Mouse (Mus musculus) heart, embryonic 11.5 days (tissue): Measurements from ENCODE around the gene Git2. TPM values are rescaled to one million over a fixed set of nuclear protein-coding genes. Genes with fewer than 3 reads are reported as not detected.

Experiments used
- ATAC-seq: fragments of 200-750 bp; cut with Nextera tagmentation; replicated peaks from 2 replicates; pipeline ENCODE4 v1.8.0; 2017; ENCODE audit warnings: moderate library complexity; ENCODE audit not compliant: insufficient number of reproducible peaks, low FRiP score, low TSS enrichment
- H3K27ac ChIP-seq: fragments of 300-500 bp; sonication (generic); 2 replicates; pipeline ENCODE4 v1.5.1; 2014; ENCODE audit warnings: mild to moderate bottlenecking, low read depth, low read length
- H3K27me3 ChIP-seq: fragments of 300-500 bp; sonication (generic); 2 replicates; pipeline ENCODE4 v1.6.1; 2014; ENCODE audit warnings: mild to moderate bottlenecking, low read length, mixed read lengths; ENCODE audit not compliant: control insufficient read depth, insufficient read depth
- H3K36me3 ChIP-seq: fragments of 300-500 bp; sonication (generic); 2 replicates; pipeline ENCODE4 v1.6.1; 2014; ENCODE audit warnings: mild to moderate bottlenecking, low read length, moderate library complexity, mixed read lengths; ENCODE audit not compliant: control insufficient read depth, insufficient read depth
- H3K4me1 ChIP-seq: fragments of 300-500 bp; sonication (generic); 2 replicates; pipeline ENCODE4 v1.6.1; 2014; ENCODE audit warnings: low read length; ENCODE audit not compliant: control insufficient read depth, insufficient read depth
- H3K4me2 ChIP-seq: fragments of 300-500 bp; sonication (generic); 2 replicates; pipeline ENCODE4 v1.6.1; 2014; ENCODE audit warnings: mild to moderate bottlenecking, moderate library complexity
- H3K4me3 ChIP-seq: fragments of 300-500 bp; sonication (generic); 2 replicates; pipeline ENCODE4 v1.5.1; 2014; ENCODE audit warnings: low read depth, low read length
- H3K9ac ChIP-seq: fragments of 300-500 bp; sonication (generic); 2 replicates; pipeline ENCODE4 v1.6.1; 2014; ENCODE audit warnings: mild to moderate bottlenecking, low read depth, low read length, moderate library complexity
- H3K9me3 ChIP-seq: fragments of 300-500 bp; sonication (generic); replicated peaks from 2 replicates; pipeline ENCODE4 v1.6.1; 2016; ENCODE audit warnings: low read length; ENCODE audit not compliant: control insufficient read depth
- WGBS: fragments of 180-500 bp; shearing (Covaris S2); extraction: QIAGEN DNeasy Blood & Tissue Kit; methylation state at CpG from one replicate; pipeline ENCODE4 v1.1.7; 2014; ENCODE audit not compliant: insufficient replicate concordance; 5-methylcytosine and 5-hydroxymethylcytosine counted together
- polyA plus RNA-seq: library from polyadenylated mRNA; unstranded; fragments of >200 nt; fragmentation: Nextera tagmentation; extraction: Ambion mirVana; gene quantifications from 2 replicates; pipeline ENCODE4 v1.2.1, GENCODE M21; 2014

Git2 gene
- polyA plus RNA-seq, 1 experiment from 2014 or later = 30.6 TPM

- Histone ChIP-seq H3K27ac (no peak overlapping the region), H3K4me2 (no peak overlapping the region), H3K27me3 (no peaks in the 10 kb centered on the region), H3K9me3 (peaks cover 2% of the 10 kb centered on the region; the same call in 1 of the 2 replicates), H3K36me3 (peaks cover 47% of the 10 kb centered on the region), H3K4me3 (no peak overlapping the region), H3K9ac (no peak overlapping the region), H3K4me1 (no peaks in the 10 kb centered on the region)
- no peak for ATAC-seq
- WGBS = 79% methylated on average over 20 of the region's 20 CpGs
Measured at GRCm38 (mm10) chr5:114719003-114719927, 56.1 kb downstream of the Git2 start.

- ATAC-seq = no peak
- no peaks in the 10 kb centered on the region for H3K4me1 ChIP-seq
- H3K27ac ChIP-seq = no peak overlapping the region
- no peaks in the 10 kb centered on the region for H3K9me3 ChIP-seq
- peaks cover 43% of the 10 kb centered on the region for H3K36me3 ChIP-seq
- no peaks in the 10 kb centered on the region for H3K27me3 ChIP-seq
- H3K9ac ChIP-seq = no peak overlapping the region
- H3K4me3 ChIP-seq = no peak overlapping the region
- no peak overlapping the region for H3K4me2 ChIP-seq
- WGBS = 92% methylated on average over 13 of the region's 13 CpGs
Measured at GRCm38 (mm10) chr5:114718483-114718882, 56.8 kb downstream of the Git2 start.

- no peaks in the 10 kb centered on the region for H3K9me3 ChIP-seq
- WGBS = 87% methylated on average over 8 of the region's 8 CpGs
- H3K27ac ChIP-seq = no peak overlapping the region
- H3K9ac ChIP-seq = no peak overlapping the region
- ATAC-seq = no peak
- peaks cover 43% of the 10 kb centered on the region for H3K36me3 ChIP-seq
- no peak overlapping the region for H3K4me3 ChIP-seq
- H3K4me1 ChIP-seq = no peaks in the 10 kb centered on the region
- H3K4me2 ChIP-seq = no peak overlapping the region
- H3K27me3 ChIP-seq = no peaks in the 10 kb centered on the region
Measured at GRCm38 (mm10) chr5:114717937-114718336, 57.4 kb downstream of the Git2 start.

GRCm38 (mm10) chr5:114717292-114717691 is 58.0 kb downstream of the Git2 start:
- Histone ChIP-seq H3K4me1 (no peaks in the 10 kb centered on the region), H3K9ac (no peak overlapping the region), H3K27ac (no peak overlapping the region), H3K4me3 (no peak overlapping the region), H3K9me3 (no peaks in the 10 kb centered on the region), H3K27me3 (no peaks in the 10 kb centered on the region), H3K4me2 (no peak overlapping the region), H3K36me3 (peaks cover 43% of the 10 kb centered on the region)
- WGBS = 93% methylated on average over 12 of the region's 12 CpGs
- ATAC-seq = no peak

- H3K9ac ChIP-seq = no peak overlapping the region
- H3K27me3 ChIP-seq = no peaks in the 10 kb centered on the region
- 90% methylated on average over 18 of the region's 18 CpGs for WGBS
- no peak overlapping the region for H3K27ac ChIP-seq
- H3K9me3 ChIP-seq = no peaks in the 10 kb centered on the region
- peaks cover 30% of the 10 kb centered on the region for H3K36me3 ChIP-seq
- H3K4me2 ChIP-seq = no peak overlapping the region
- no peak for ATAC-seq
- no peak overlapping the region for H3K4me3 ChIP-seq
- no peaks in the 10 kb centered on the region for H3K4me1 ChIP-seq
Measured at GRCm38 (mm10) chr5:114714551-114714950, 60.8 kb downstream of the Git2 start.

- H3K27ac ChIP-seq = no peak overlapping the region
- no peaks in the 10 kb centered on the region for H3K9me3 ChIP-seq
- peaks cover 8% of the 10 kb centered on the region for H3K36me3 ChIP-seq
- no peaks in the 10 kb centered on the region for H3K27me3 ChIP-seq
- no peak overlapping the region for H3K9ac ChIP-seq
- H3K4me1 ChIP-seq = peaks cover 9% of the 10 kb centered on the region
- no peak overlapping the region for H3K4me3 ChIP-seq
- no peak overlapping the region for H3K4me2 ChIP-seq
- ATAC-seq = no peak
- WGBS = 89% methylated on average over 21 of the region's 21 CpGs
Measured at GRCm38 (mm10) chr5:114709357-114709756, 66.0 kb downstream of the Git2 start.

DNA sequence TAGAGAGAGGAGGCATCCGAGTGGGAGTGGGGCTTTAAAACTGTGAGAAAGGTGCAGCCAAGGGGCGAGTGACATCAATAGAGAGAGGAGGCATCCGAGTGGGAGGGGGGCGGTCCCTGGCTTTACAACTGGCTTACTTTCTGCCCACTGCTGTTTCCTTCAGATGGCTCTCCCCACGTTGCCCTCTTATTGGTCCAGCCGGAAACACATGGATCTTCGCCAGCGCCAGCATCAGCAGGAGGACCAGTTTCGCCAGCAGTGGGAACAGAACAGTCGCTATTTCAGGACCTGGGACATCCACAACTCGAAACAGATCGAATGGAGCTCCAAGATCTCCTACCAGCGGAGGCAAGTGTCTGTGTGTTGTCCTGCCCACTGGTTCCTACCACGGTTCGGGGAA is 66.8 kb downstream of the Git2 start:
- Histone ChIP-seq H3K4me2 (peak overlapping the region; percentile 85), H3K27me3 (no peaks in the 10 kb centered on the region), H3K4me3 (peak overlapping the region; percentile 88), H3K9me3 (no peaks in the 10 kb centered on the region), H3K27ac (no peak overlapping the region), H3K9ac (0 out of 2 replicates have a peak overlapping the region, but pooled peaks have one; percentile 79), H3K36me3 (peaks cover 8% of the 10 kb centered on the region), H3K4me1 (peaks cover 9% of the 10 kb centered on the region)
- 52% methylated on average over 15 of the region's 15 CpGs for WGBS
- ATAC-seq = no peak

DNA sequence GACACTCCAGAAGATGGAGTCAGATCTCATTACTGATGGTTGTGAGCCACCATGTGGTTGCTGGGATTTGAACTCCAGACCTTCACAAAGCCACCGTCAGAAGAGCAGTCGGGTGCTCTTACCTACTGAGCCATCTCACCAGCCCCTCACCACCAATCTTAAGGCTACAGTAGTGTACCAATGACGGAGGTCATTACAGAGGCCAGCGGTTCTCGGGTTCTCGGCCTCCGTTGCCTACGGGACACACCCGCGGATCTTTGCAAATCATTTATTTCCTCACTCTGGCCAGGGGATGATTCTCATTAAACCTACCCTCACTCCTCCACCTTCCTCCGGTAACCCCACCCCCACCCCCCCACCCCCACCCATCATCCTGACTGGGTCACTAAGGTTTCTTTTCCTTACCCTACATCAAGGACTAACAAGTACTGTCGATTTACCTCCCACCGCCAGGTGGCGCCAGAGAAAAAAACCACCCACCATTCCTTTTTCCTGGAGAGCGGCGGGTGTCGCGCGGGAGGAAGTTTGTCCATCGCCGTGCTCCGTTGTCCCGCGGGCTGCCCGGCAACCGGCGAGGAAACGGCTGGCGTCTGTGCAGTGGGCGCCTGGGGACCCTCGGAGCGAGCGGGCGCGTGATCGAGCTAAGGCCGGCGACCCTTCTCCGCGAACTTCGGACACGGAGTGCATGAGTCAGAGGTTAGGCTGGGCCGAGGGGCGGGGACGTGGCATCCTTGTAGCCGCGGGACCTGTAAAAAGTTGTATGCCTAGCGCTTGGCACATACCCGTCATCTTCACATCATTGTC is 67.8 kb downstream of the Git2 start, which contains the start of gene Tchp:
TSS of gene Tchp (plus strand) at position 496 of the 804 bp plus-strand sequence.
- peaks cover 9% of the 10 kb centered on the region for H3K4me1 ChIP-seq
- peaks cover 8% of the 10 kb centered on the region for H3K36me3 ChIP-seq
- 3% methylated on average over 49 of the region's 49 CpGs for WGBS
- no peaks in the 10 kb centered on the region for H3K9me3 ChIP-seq
- H3K27ac ChIP-seq = no peak within 1 kb of the TSS
- peak within 1 kb of the TSS; percentile 85 for H3K4me2 ChIP-seq
- peak within 1 kb of the TSS; percentile 79 for H3K9ac ChIP-seq
- H3K4me3 ChIP-seq = peak within 1 kb of the TSS; percentile 88
- no peaks in the 10 kb centered on the region for H3K27me3 ChIP-seq
- ATAC-seq = peak; percentile 65
